Mouse (Mus musculus): ENCODE measurements around the gene Pgm2l1. TPM values are rescaled to one million over a fixed set of nuclear protein-coding genes. Genes with fewer than 3 reads are reported as not detected.

The Pgm2l1 gene
- 2.3 and 2.4 TPM in 2 replicates for polyA plus RNA-seq (2015; fragmentation: Nextera tagmentation; extraction: Ambion mirVana)

DNA sequence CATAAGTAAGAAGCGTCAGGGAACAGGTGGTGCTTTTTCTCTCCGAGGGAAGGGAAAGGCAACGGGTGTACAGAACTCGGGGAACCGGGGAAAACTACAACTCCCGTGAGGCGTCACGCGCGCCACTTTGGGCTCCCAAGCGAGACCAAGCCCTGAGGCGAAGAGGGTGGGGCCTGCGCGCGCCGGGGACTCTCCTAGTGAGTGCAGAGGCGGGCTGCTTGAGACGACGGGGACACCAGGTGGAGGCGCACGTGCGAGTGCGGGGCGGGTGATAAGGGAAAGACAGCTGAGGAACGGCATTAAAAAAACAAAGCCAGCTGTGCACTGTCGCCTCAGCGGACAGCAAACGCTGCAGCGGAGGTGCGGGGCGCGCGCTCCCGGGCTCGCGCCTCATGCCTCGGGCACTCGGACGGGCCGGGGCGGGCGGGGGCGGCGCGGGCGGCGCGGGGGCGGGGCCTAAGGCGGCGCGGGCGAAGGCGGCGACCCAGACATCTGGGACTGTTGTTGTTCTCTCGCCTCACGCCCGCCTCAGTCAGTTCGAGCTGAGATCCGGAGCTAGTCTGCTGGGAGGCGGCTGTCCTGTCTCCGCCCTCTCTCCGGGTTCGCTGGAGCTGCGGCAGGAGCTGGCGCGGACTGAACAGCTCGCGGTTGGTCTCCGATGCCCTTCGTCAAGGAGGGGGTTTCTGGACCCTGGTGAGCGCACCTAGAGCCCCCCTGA lies at the start of gene Pgm2l1:
Pgm2l1 (plus strand) TSS at position 237 of the 718 bp plus-strand sequence.
- Histone ChIP-seq H3K4me1 (replicated peaks) (no peaks in the 10 kb centered on the region), H3K9me3 (no peaks in the 10 kb centered on the region), H3K9ac (peak within 1 kb of the TSS; percentile 61), H3K27me3 (replicated peaks) (no peaks in the 10 kb centered on the region), H3K4me2 (replicated peaks) (peak within 1 kb of the TSS; percentile 99), H3K4me3 (replicated peaks) (peak within 1 kb of the TSS; percentile 73), H3K36me3 (no peaks in the 10 kb centered on the region), H3K27ac (peak within 1 kb of the TSS; percentile 75)
- peak; percentile 99 for ATAC-seq
- under 1% methylated on average over 46 of the region's 72 CpGs for WGBS

DNA sequence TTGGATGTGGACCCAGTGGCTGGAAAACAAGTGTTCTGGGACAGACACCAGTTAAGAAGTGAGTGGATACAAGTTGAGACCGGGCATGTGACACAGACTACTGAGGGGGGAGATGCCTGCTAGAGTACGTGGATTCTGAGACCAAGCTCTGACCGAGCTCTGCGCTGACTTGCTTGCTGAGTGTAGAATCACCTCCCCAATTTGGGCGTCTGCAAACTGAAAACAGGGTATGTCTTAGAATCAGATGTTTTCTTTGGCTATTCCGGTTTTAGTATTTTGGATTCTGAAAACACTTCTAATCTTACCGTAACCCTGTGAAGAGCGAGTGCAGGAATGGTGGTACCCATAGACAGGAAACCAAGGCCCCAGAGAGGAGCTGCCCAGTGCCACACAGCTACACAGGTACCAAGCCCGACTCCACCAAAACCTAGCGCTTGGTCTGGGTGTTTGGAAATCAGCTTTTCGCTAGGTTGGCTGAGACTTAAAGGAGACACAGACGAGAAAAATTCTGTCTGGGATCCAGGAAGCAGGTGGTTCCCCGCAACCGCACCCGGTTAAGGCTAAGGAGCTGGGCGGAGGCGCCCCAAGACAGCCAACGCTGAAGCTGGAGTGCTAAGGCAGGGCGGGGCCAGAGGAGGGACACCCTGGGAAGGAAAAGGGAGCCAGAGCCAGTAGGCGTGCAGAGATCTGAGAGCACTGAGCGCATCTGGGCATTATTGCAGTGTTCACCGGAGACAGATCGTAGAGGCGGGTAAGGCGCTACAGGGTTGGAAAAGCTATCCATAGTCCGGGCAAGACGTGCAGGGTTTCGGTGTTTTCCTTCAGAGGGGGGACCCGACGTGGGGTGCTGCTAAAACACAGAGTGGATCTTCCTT lies 48.9 kb upstream of the Pgm2l1 start:
- peak; percentile 88 for ATAC-seq
- Histone ChIP-seq H3K27me3 (replicated peaks) (0 out of 2 replicates have a peak, but pooled peaks cover 4% of the 10 kb centered on the region), H3K36me3 (no peaks in the 10 kb centered on the region), H3K9ac (peak overlapping the region; percentile 41), H3K4me2 (replicated peaks) (peak overlapping the region; percentile 81), H3K27ac (peak overlapping the region; percentile 87), H3K9me3 (no peaks in the 10 kb centered on the region), H3K4me1 (replicated peaks) (peaks cover 16% of the 10 kb centered on the region; the same call in 1 of the 2 replicates), H3K4me3 (replicated peaks) (peak overlapping the region; percentile 47)
- 8% methylated on average over 30 of the region's 30 CpGs for WGBS

DNA sequence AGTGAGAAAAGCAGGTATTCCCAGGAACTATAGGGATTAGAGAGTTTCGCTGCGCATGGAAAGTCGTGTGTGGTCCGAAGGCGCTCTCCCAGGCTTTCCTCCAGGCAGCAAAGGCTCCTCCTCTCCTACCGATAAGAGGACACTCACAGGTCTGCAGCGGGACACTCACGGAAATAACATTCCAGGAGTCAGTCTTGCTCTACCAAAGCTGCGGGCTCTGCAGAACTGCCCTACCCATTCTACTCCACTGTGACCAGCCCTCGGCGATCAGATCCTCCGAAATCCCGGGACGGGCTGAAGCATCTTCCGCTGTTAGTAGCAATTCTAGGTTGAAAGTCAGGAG lies 48.3 kb upstream of the Pgm2l1 start:
- Histone ChIP-seq H3K27me3 (replicated peaks) (0 out of 2 replicates have a peak, but pooled peaks cover 4% of the 10 kb centered on the region), H3K36me3 (no peaks in the 10 kb centered on the region), H3K4me3 (replicated peaks) (peak overlapping the region; percentile 47), H3K9me3 (no peaks in the 10 kb centered on the region), H3K4me1 (replicated peaks) (peaks cover 16% of the 10 kb centered on the region; the same call in 1 of the 2 replicates), H3K4me2 (replicated peaks) (peak overlapping the region; percentile 81), H3K9ac (peak overlapping the region; percentile 41), H3K27ac (peak overlapping the region; percentile 87)
- 2% methylated on average over 15 of the region's 15 CpGs for WGBS
- peak; percentile 67 for ATAC-seq

DNA sequence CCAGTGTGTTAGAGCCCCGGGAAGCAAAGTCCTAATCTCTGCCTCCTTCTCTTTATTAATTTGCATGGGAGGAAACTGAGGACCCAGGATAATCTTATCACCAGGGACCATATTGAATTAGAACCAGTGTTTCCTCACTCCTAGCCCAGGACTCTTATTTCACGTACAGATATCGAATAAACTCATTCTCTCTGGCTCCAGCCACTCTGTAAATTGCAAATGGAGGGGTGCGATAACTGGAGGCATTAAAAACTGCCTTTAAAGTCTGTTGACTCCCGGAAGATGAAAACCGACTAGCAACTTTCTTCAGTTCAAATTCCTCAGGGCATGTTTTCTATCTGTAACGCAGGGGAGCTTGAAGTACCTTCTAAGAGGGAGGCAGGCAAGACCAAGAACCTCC lies 47.8 kb upstream of the Pgm2l1 start:
- ATAC-seq = no peak
- H3K4me1 ChIP-seq (replicated peaks) = peaks cover 16% of the 10 kb centered on the region; the same call in 1 of the 2 replicates
- H3K4me3 ChIP-seq (replicated peaks) = peak overlapping the region; percentile 47
- H3K27ac ChIP-seq = peak overlapping the region; percentile 87
- H3K9ac ChIP-seq = peak overlapping the region; percentile 41; the same call in 1 of the 2 replicates
- WGBS = 48% methylated on average over 7 of the region's 7 CpGs
- H3K4me2 ChIP-seq (replicated peaks) = peak overlapping the region; percentile 81
- no peaks in the 10 kb centered on the region for H3K36me3 ChIP-seq
- H3K9me3 ChIP-seq = no peaks in the 10 kb centered on the region
- H3K27me3 ChIP-seq (replicated peaks) = 0 out of 2 replicates have a peak, but pooled peaks cover 4% of the 10 kb centered on the region

DNA sequence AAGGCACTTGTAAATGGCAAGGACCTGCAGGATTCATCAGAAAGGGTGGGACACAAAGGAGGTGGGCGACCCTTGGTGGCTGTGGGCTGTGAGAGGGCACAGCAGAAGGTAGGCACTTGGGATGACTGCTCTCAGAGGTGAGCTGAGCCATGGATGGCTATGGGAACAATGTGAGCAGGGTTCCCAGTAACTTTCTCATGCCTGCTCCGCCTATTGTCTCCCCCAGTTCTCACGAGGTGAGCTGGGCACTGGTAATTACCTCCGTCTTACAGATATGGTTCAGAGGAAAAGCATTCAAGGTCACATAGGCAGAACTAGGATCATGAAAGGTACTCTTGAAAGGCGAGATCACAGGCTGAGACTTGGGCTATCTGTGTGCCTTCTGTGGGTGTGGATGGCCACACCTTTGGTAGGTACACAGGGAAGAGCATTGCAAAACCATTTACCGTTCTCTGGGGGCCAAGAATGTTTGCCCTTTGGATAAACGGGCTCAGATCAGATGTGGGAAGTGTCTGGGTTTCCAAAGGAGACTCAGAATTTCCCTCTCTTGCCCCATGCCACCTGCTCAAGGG lies 47.3 kb upstream of the Pgm2l1 start:
- Histone ChIP-seq H3K4me2 (replicated peaks) (peak overlapping the region; percentile 81), H3K4me1 (replicated peaks) (peaks cover 16% of the 10 kb centered on the region; the same call in 1 of the 2 replicates), H3K9ac (no peak overlapping the region), H3K4me3 (replicated peaks) (peak overlapping the region; percentile 47), H3K27me3 (replicated peaks) (0 out of 2 replicates have a peak, but pooled peaks cover 4% of the 10 kb centered on the region), H3K36me3 (no peaks in the 10 kb centered on the region), H3K9me3 (no peaks in the 10 kb centered on the region), H3K27ac (peak overlapping the region; percentile 87)
- 59% methylated on average over 7 of the region's 7 CpGs for WGBS
- ATAC-seq = peak; percentile 89

DNA sequence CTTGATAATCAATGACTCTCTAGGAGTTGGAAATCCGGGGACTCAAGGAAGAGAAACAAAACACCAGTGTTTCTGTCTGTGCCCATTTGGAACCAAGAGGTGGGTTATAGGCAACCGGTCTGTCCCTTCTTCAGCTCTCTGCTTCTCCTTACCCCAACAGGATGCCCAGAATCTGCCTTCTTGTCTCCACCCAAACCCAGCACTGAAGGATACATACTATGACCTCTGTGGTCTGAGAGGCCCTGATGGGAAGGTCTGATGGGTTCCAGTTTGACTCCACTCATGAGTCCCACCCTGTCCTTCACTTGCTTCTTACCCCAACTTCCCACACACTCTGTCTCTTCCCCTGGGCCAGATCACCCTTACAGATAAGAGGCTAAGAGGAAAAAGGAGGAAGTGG lies 46.0 kb upstream of the Pgm2l1 start:
- no peak for ATAC-seq
- WGBS = 71% methylated on average over 2 of the region's 2 CpGs

DNA sequence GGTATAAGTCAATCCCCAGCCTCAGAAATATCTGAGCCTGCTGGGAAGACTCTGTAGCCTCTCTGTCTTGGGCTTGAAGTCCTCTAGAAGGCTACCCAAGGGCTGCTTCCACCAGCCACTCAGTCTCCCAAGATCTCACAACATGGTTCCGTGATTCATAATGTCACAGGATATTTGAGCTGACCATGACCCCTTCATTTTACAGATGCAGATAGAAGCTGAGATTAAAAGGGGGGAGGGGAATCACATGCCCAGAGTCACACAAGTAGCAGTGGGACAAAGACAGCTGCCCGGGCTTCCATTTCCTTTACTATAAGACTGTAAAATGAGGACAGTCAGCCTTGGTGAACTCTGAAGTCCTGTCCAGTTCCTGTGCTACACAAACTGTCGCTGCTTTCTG lies 45.6 kb upstream of the Pgm2l1 start:
- Histone ChIP-seq H3K9me3 (no peaks in the 10 kb centered on the region), H3K27me3 (replicated peaks) (0 out of 2 replicates have a peak, but pooled peaks cover 4% of the 10 kb centered on the region), H3K9ac (no peak overlapping the region), H3K36me3 (no peaks in the 10 kb centered on the region), H3K27ac (no peak overlapping the region), H3K4me2 (replicated peaks) (peak overlapping the region; percentile 81; the same call in 1 of the 2 replicates), H3K4me3 (replicated peaks) (no peak overlapping the region), H3K4me1 (replicated peaks) (peaks cover 16% of the 10 kb centered on the region; the same call in 1 of the 2 replicates)
- 66% methylated on average over 3 of the region's 3 CpGs for WGBS
- ATAC-seq = no peak

More for the DNA sequence above, 46.0 kb upstream of the Pgm2l1 start:
- 0 out of 2 replicates have a peak overlapping the region, but pooled peaks have one; percentile 2 for H3K27ac ChIP-seq
- H3K36me3 ChIP-seq = no peaks in the 10 kb centered on the region
- no peak overlapping the region for H3K4me3 ChIP-seq (replicated peaks)
- 0 out of 2 replicates have a peak, but pooled peaks cover 4% of the 10 kb centered on the region for H3K27me3 ChIP-seq (replicated peaks)
- no peaks in the 10 kb centered on the region for H3K9me3 ChIP-seq
- no peak overlapping the region for H3K9ac ChIP-seq
- H3K4me2 ChIP-seq (replicated peaks) = peak overlapping the region; percentile 81
- peaks cover 16% of the 10 kb centered on the region; the same call in 1 of the 2 replicates for H3K4me1 ChIP-seq (replicated peaks)

DNA sequence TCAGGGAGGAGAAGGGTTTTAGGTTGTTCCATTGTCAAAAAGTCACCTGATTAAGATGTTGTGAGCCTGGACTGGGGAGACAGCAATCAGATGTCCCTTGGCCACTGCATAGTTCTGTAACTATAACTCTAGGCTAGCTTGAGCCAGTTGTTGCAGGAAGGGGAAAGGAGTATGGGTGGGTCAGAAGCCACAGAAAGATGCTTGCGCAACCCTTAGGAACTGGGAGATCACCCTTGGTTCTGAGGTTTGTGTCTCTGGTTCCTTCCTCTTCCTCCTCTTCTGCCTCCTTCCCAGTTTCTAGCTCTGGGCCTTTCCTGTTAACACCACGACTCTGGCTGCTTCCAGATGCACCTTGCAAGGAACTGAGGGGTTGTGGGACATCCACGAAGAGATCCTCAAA lies 44.8 kb upstream of the Pgm2l1 start:
- Histone ChIP-seq H3K9ac (no peak overlapping the region), H3K4me1 (replicated peaks) (peaks cover 16% of the 10 kb centered on the region; the same call in 1 of the 2 replicates)
- 80% methylated on average over 3 of the region's 3 CpGs for WGBS

DNA sequence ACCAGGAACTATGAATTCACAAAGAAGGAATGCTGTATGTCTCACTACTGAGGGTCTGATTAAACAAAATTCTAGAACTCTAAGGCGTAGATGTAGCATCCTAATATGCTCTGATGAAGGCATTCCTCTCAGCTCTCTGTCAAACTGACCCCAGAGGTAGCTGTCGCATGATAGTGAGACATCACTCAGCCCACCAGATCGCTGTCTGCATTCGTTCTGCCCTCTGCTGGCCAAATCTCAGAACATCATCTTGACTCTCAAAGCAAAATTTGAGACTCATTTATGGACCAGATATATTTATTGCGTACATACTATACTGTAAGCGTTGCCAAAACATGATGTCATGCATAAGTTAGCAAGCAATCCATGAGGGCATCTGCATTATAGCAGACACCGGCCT lies 39.6 kb upstream of the Pgm2l1 start:
- 23% methylated on average over 7 of the region's 7 CpGs for WGBS
- Histone ChIP-seq H3K36me3 (no peaks in the 10 kb centered on the region), H3K27me3 (replicated peaks) (no peaks in the 10 kb centered on the region), H3K27ac (no peak overlapping the region), H3K4me3 (replicated peaks) (no peak overlapping the region), H3K4me2 (replicated peaks) (no peak overlapping the region), H3K9ac (no peak overlapping the region), H3K9me3 (no peaks in the 10 kb centered on the region), H3K4me1 (replicated peaks) (no peaks in the 10 kb centered on the region)
- peak; percentile 25; the same call in 1 of the 2 replicates for ATAC-seq

More for the DNA sequence above, 44.8 kb upstream of the Pgm2l1 start:
- no peak for ATAC-seq
- Histone ChIP-seq H3K36me3 (no peaks in the 10 kb centered on the region), H3K27me3 (replicated peaks) (0 out of 2 replicates have a peak, but pooled peaks cover 4% of the 10 kb centered on the region), H3K27ac (no peak overlapping the region), H3K4me3 (replicated peaks) (no peak overlapping the region), H3K4me2 (replicated peaks) (no peak overlapping the region), H3K9me3 (no peaks in the 10 kb centered on the region)

DNA sequence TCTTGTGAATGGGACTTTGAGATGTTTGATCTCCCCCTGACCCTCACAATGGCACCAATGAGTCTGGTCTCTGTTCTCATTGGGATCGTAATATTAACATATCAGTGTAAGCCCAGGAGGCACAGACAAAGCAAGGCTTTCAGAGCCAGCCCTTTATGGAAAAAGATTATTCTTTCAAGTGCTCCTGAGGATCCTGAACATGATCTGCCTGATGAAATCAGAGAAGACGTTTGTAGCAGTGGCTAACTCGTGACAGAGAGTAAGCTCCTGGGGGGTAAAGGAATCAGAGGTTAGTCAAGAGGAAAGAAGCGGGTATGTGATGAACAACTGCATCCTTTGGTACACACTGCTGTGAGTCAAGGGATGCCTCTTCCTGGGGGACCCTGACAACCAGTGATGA lies 37.0 kb upstream of the Pgm2l1 start:
- H3K27ac ChIP-seq = no peak overlapping the region
- no peak for ATAC-seq
- H3K36me3 ChIP-seq = no peaks in the 10 kb centered on the region
- no peaks in the 10 kb centered on the region for H3K9me3 ChIP-seq
- H3K4me2 ChIP-seq (replicated peaks) = no peak overlapping the region
- H3K9ac ChIP-seq = no peak overlapping the region
- no peak overlapping the region for H3K4me3 ChIP-seq (replicated peaks)
- WGBS = 67% methylated on average over 4 of the region's 4 CpGs
- H3K27me3 ChIP-seq (replicated peaks) = no peaks in the 10 kb centered on the region
- H3K4me1 ChIP-seq (replicated peaks) = no peaks in the 10 kb centered on the region

DNA sequence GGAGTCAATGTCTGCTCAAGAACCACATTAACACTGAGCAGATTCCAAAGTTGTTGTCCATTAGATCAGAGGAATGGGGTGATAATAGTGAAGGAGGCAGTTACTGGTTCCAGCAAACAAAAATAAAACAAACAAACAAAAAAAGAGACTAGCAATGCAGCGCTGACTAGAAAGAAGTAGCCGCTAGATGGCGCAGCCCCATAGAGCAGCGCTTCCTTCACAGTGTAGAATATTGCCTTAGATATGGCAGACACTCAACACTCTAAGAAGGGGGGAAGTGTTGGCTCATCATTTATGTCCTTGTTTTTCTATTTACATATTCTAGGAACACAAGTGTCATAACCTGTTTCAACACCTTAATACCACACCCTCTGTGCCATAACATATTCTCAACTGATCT lies 36.4 kb upstream of the Pgm2l1 start:
- Histone ChIP-seq H3K27ac (no peak overlapping the region), H3K4me2 (replicated peaks) (no peak overlapping the region), H3K4me1 (replicated peaks) (no peaks in the 10 kb centered on the region), H3K9me3 (no peaks in the 10 kb centered on the region), H3K4me3 (replicated peaks) (no peak overlapping the region), H3K36me3 (no peaks in the 10 kb centered on the region), H3K9ac (no peak overlapping the region), H3K27me3 (replicated peaks) (no peaks in the 10 kb centered on the region)
- no peak; the same call in 1 of the 2 replicates for ATAC-seq
- WGBS = 5% methylated on average over 4 of the region's 4 CpGs

DNA sequence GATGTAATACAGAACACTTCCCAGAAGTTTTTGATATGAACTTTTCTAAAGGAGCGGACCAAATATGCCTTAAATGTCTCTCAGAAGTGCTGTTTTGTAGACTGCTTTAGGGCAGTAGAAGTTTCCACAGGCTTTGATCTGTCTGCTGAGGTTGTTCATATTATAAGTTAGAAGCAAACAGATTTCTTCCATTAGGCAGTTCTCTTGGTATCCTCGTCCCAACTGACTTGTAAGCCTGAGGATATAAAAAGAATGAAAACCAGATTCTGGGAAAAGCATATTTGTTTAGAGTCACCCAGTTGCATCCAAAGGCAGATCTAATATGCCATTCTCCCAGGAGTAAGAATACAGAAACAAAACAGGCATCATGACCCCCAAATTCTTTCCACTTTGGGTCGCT lies 26.0 kb upstream of the Pgm2l1 start:
- no peaks in the 10 kb centered on the region for H3K4me1 ChIP-seq (replicated peaks)
- H3K4me2 ChIP-seq (replicated peaks) = no peak overlapping the region
- H3K27me3 ChIP-seq (replicated peaks) = no peaks in the 10 kb centered on the region
- H3K27ac ChIP-seq = no peak overlapping the region
- no peaks in the 10 kb centered on the region for H3K36me3 ChIP-seq
- ATAC-seq = no peak
- no peaks in the 10 kb centered on the region for H3K9me3 ChIP-seq
- H3K4me3 ChIP-seq (replicated peaks) = no peak overlapping the region
- 87% methylated on average over 3 of the region's 3 CpGs for WGBS
- no peak overlapping the region for H3K9ac ChIP-seq

Data from intestine, embryonic 15.5 days (tissue).